Mouse (Mus musculus): ENCODE data around the gene Swap70. TPM values are rescaled to one million over a fixed set of nuclear protein-coding genes. Genes with fewer than 3 reads are reported as not detected.

Gene Swap70
- polyA plus RNA-seq, 2 experiments, result 25.6 to 27.5 TPM

DNA sequence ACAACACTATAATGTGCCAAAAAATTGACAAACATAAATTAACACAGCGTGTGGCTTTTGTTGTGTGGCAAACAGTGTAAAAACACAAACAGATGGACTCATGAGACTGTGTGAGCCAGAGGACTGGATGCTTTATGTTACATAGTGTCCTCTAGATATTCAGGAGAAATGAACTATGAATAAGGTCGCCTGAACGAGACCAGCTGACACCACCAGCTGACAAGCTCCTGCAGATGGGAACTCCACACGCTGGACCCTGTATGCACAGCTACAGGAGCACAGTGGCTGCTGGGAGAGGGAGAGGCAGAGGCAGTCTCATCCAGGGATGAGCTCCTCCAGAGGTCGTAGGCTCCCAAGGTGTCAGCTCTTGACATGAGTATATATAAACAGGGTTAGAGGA is 99.6 kb downstream of the Swap70 start:
- no peak overlapping the region for H3K9ac ChIP-seq (ENCODE audit: low read depth, low read length, severe bottlenecking)
- DNase-seq (ENCODE audit: low spot score) (no peak), ATAC-seq (ENCODE audit: low FRiP score, low read depth) (no peak)
- H3K4me1 ChIP-seq (ENCODE audit: control insufficient read depth, insufficient read depth, low read length), result no peaks in the 10 kb centered on the region
- no peak overlapping the region for H3K4me3 ChIP-seq (replicated peaks; ENCODE audit: low read length)
- no peak for TF ChIP-seq POLR2A (IDR thresholded peaks at IDR 0.05; ENCODE audit: borderline replicate concordance, extremely low read depth, insufficient read depth, insufficient read length)
- 81% methylated on average over 5 of the region's 5 CpGs for WGBS
- H3K27ac ChIP-seq (replicated peaks; ENCODE audit: low read depth, low read length), result no peak overlapping the region
- peaks cover 67% of the 10 kb centered on the region for H3K36me3 ChIP-seq (ENCODE audit: control insufficient read depth, insufficient read depth, low read length)
- no peaks in the 10 kb centered on the region for H3K9me3 ChIP-seq (ENCODE audit: control insufficient read depth, low read length)
- no peak overlapping the region for H3K4me2 ChIP-seq (replicated peaks; ENCODE audit: low read depth, low read length, severe bottlenecking)
- H3K27me3 ChIP-seq (ENCODE audit: control insufficient read depth, insufficient read depth, low read length), result no peaks in the 10 kb centered on the region

DNA sequence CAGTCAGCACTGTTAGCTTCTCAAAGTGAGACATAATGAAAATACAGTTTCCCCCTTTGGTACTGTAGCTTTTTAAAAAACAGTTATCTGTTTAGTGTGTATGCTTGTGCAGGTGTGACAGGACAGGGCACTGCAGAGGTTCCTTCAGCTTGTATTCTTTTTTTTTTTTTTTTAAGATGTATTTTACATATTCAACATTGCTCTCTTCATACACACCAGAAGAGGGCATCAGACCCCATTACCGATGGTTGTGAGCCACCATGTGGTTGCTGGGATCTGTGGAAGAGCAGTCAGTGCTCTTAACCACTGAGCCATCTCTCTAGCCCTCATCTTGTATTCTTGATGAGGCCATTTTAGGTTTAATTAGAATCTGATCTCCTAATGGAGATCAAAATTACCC is 103.3 kb downstream of the Swap70 start:
- DNase-seq (ENCODE audit: low spot score) (no peak), ATAC-seq (ENCODE audit: low FRiP score, low read depth) (no peak)
- 93% methylated on average over 1 of the region's 1 CpGs for WGBS
- Histone ChIP-seq H3K4me3 (replicated peaks; ENCODE audit: low read length) (no peak overlapping the region), H3K4me2 (replicated peaks; ENCODE audit: low read depth, low read length, severe bottlenecking) (no peak overlapping the region), H3K27ac (replicated peaks; ENCODE audit: low read depth, low read length) (no peak overlapping the region), H3K4me1 (ENCODE audit: control insufficient read depth, insufficient read depth, low read length) (no peaks in the 10 kb centered on the region), H3K27me3 (ENCODE audit: control insufficient read depth, insufficient read depth, low read length) (no peaks in the 10 kb centered on the region), H3K9ac (ENCODE audit: low read depth, low read length, severe bottlenecking) (no peak overlapping the region), H3K36me3 (ENCODE audit: control insufficient read depth, insufficient read depth, low read length) (peaks cover 66% of the 10 kb centered on the region), H3K9me3 (ENCODE audit: control insufficient read depth, low read length) (no peaks in the 10 kb centered on the region)
- TF ChIP-seq POLR2A (IDR thresholded peaks at IDR 0.05; ENCODE audit: borderline replicate concordance, extremely low read depth, insufficient read depth, insufficient read length), result no peak

DNA sequence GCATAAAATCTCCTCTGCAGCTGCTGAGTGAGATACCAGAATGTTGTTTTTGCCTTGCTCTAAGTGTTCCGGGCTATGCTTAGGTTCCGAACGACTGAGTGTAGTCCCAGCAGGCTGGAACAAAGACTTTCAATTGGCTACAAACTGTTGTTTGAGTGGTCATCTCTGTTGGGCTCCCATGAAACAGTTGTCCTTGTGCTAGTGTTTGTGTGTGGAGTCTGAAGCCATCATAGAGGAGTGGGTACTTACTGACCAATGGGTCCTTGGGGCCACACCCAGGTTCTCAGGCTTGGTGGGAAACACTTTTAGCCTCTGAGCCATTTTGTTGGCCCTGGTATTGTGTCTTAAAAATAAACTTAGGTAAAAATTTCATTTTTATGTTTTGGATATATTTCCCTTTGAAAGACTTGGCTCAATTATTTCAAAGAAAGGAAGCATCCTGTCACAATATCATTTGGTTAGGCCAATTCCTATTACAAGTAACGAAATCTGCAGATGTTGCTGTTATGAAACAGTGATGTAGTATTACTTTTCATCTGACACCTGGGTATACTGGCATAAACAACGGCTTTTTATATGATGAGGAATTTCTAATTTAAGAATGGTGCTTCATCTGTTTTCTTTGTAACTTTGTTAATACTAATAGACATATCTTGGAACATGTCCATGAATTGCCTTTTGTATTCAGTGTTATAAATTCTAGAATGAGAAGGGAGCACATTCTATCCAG is 104.0 kb downstream of the Swap70 start:
- no peak for TF ChIP-seq POLR2A (IDR thresholded peaks at IDR 0.05; ENCODE audit: borderline replicate concordance, extremely low read depth, insufficient read depth, insufficient read length)
- no peak for DNase-seq (ENCODE audit: low spot score)
- Histone ChIP-seq H3K4me1 (ENCODE audit: control insufficient read depth, insufficient read depth, low read length) (no peaks in the 10 kb centered on the region), H3K9ac (ENCODE audit: low read depth, low read length, severe bottlenecking) (no peak overlapping the region), H3K9me3 (ENCODE audit: control insufficient read depth, low read length) (no peaks in the 10 kb centered on the region), H3K27ac (replicated peaks; ENCODE audit: low read depth, low read length) (no peak overlapping the region), H3K4me3 (replicated peaks; ENCODE audit: low read length) (no peak overlapping the region), H3K36me3 (ENCODE audit: control insufficient read depth, insufficient read depth, low read length) (peaks cover 65% of the 10 kb centered on the region), H3K4me2 (replicated peaks; ENCODE audit: low read depth, low read length, severe bottlenecking) (no peak overlapping the region), H3K27me3 (ENCODE audit: control insufficient read depth, insufficient read depth, low read length) (no peaks in the 10 kb centered on the region)
- 95% methylated on average over 5 of the region's 5 CpGs for WGBS
- ATAC-seq (ENCODE audit: low FRiP score, low read depth), result no peak

Other genes starting within 250 kb of the Swap70 start
- gene Tmem41b, start 234.8 kb upstream of the Swap70 start, polyA plus RNA-seq (2012; rRNA removed), result 57.1 and 59.0 TPM in 2 replicates
- gene Tmem41b, start 234.8 kb upstream of the Swap70 start, polyA plus RNA-seq (2014; fragmentation: Nextera tagmentation; extraction: Ambion mirVana), result 72.0 and 72.4 TPM in 2 replicates
- 40.2 and 49.2 TPM in 2 replicates for gene Ipo7, start 203.4 kb upstream of the Swap70 start, polyA plus RNA-seq (2012; rRNA removed)
- gene Ipo7, start 203.4 kb upstream of the Swap70 start, polyA plus RNA-seq (2014; fragmentation: Nextera tagmentation; extraction: Ambion mirVana), result 17.4 and 18.1 TPM in 2 replicates
- gene Zfp143, start 160.5 kb upstream of the Swap70 start, polyA plus RNA-seq (2012; rRNA removed), result 18.0 and 20.5 TPM in 2 replicates
- gene Zfp143, start 160.5 kb upstream of the Swap70 start, polyA plus RNA-seq (2014; fragmentation: Nextera tagmentation; extraction: Ambion mirVana), result 14.1 and 17.4 TPM in 2 replicates
- gene Wee1, start 99.7 kb upstream of the Swap70 start, polyA plus RNA-seq (2012; rRNA removed), result 29.1 and 29.8 TPM in 2 replicates
- gene Wee1, start 99.7 kb upstream of the Swap70 start, polyA plus RNA-seq (2014; fragmentation: Nextera tagmentation; extraction: Ambion mirVana), result 28.1 and 28.8 TPM in 2 replicates

All from limb, embryonic 14.5 days (tissue).